Mouse (Mus musculus): ENCODE results near the gene Il15. TPM values are rescaled to one million over a fixed set of nuclear protein-coding genes. Genes with fewer than 3 reads are reported as not detected.

Il15 gene
- polyA plus RNA-seq, 1 experiment from 2014 or later = 3.6 TPM

GRCm38 (mm10) chr8:82401490-82401889 is 1.5 kb downstream of the Il15 start:
- no peak overlapping the region for H3K27ac ChIP-seq (replicated peaks; ENCODE audit: low read depth, low read length)

GRCm38 (mm10) chr8:82401059-82401458 is 2.0 kb downstream of the Il15 start:
- no peak overlapping the region for H3K9ac ChIP-seq (ENCODE audit: low read depth, low read length)
- H3K4me2 ChIP-seq (ENCODE audit: low read depth, low read length) = peak overlapping the region; percentile 76; the same call in 1 of the 2 replicates
- no peak overlapping the region for H3K4me3 ChIP-seq (ENCODE audit: low read depth, low read length)
- WGBS = 29% methylated on average over 2 of the region's 2 CpGs
- no peak overlapping the region for H3K27ac ChIP-seq (replicated peaks; ENCODE audit: low read depth, low read length)
- no peak for ATAC-seq (ENCODE audit: low read depth)
- peak; percentile 6 for DNase-seq (ENCODE audit: low spot score)
- H3K9me3 ChIP-seq (ENCODE audit: control insufficient read depth, low read length) = no peaks in the 10 kb centered on the region
- no peaks in the 10 kb centered on the region for H3K36me3 ChIP-seq (ENCODE audit: control insufficient read depth, insufficient read depth, low read length)
- H3K27me3 ChIP-seq (replicated peaks; ENCODE audit: control insufficient read depth, insufficient read depth, low read length) = no peaks in the 10 kb centered on the region
- H3K4me1 ChIP-seq (ENCODE audit: control insufficient read depth, insufficient read depth, low read length) = no peaks in the 10 kb centered on the region; the same call in 1 of the 2 replicates

More at GRCm38 (mm10) chr8:82401490-82401889, 1.5 kb downstream of the Il15 start:
- Histone ChIP-seq H3K4me1 (ENCODE audit: control insufficient read depth, insufficient read depth, low read length) (no peaks in the 10 kb centered on the region; the same call in 1 of the 2 replicates), H3K9me3 (ENCODE audit: control insufficient read depth, low read length) (no peaks in the 10 kb centered on the region), H3K9ac (ENCODE audit: low read depth, low read length) (peak overlapping the region; percentile 52; the same call in 1 of the 2 replicates), H3K27me3 (replicated peaks; ENCODE audit: control insufficient read depth, insufficient read depth, low read length) (no peaks in the 10 kb centered on the region), H3K4me2 (ENCODE audit: low read depth, low read length) (peak overlapping the region; percentile 76), H3K4me3 (ENCODE audit: low read depth, low read length) (peak overlapping the region; percentile 46), H3K36me3 (ENCODE audit: control insufficient read depth, insufficient read depth, low read length) (no peaks in the 10 kb centered on the region)
- DNase-seq (ENCODE audit: low spot score) (no peak), ATAC-seq (ENCODE audit: low read depth) (no peak)
- WGBS = 23% methylated on average over 6 of the region's 6 CpGs

GRCm38 (mm10) chr8:82400376-82400775 is 2.6 kb downstream of the Il15 start:
- no peak overlapping the region for H3K4me3 ChIP-seq (ENCODE audit: low read depth, low read length)
- DNase-seq (ENCODE audit: low spot score) (no peak), ATAC-seq (ENCODE audit: low read depth) (no peak)
- H3K9me3 ChIP-seq (ENCODE audit: control insufficient read depth, low read length) = no peaks in the 10 kb centered on the region
- H3K27ac ChIP-seq (replicated peaks; ENCODE audit: low read depth, low read length) = no peak overlapping the region
- H3K36me3 ChIP-seq (ENCODE audit: control insufficient read depth, insufficient read depth, low read length) = no peaks in the 10 kb centered on the region
- WGBS = 12% methylated on average over 2 of the region's 2 CpGs
- no peaks in the 10 kb centered on the region for H3K27me3 ChIP-seq (replicated peaks; ENCODE audit: control insufficient read depth, insufficient read depth, low read length)
- H3K4me2 ChIP-seq (ENCODE audit: low read depth, low read length) = no peak overlapping the region
- no peak overlapping the region for H3K9ac ChIP-seq (ENCODE audit: low read depth, low read length)
- H3K4me1 ChIP-seq (ENCODE audit: control insufficient read depth, insufficient read depth, low read length) = no peaks in the 10 kb centered on the region; the same call in 1 of the 2 replicates

- no peak overlapping the region for H3K27ac ChIP-seq (replicated peaks; ENCODE audit: low read depth, low read length)
- H3K9ac ChIP-seq (ENCODE audit: low read depth, low read length) = no peak overlapping the region
- ATAC-seq (ENCODE audit: low read depth) (no peak), DNase-seq (ENCODE audit: low spot score) (no peak)
- H3K4me2 ChIP-seq (ENCODE audit: low read depth, low read length) = no peak overlapping the region
- WGBS = 80% methylated on average over 2 of the region's 2 CpGs
- no peaks in the 10 kb centered on the region for H3K27me3 ChIP-seq (replicated peaks; ENCODE audit: control insufficient read depth, insufficient read depth, low read length)
- H3K4me1 ChIP-seq (ENCODE audit: control insufficient read depth, insufficient read depth, low read length) = no peaks in the 10 kb centered on the region; the same call in 1 of the 2 replicates
- no peak overlapping the region for H3K4me3 ChIP-seq (ENCODE audit: low read depth, low read length)
- H3K9me3 ChIP-seq (ENCODE audit: control insufficient read depth, low read length) = no peaks in the 10 kb centered on the region
- H3K36me3 ChIP-seq (ENCODE audit: control insufficient read depth, insufficient read depth, low read length) = no peaks in the 10 kb centered on the region
Observed at GRCm38 (mm10) chr8:82398546-82398945, 4.5 kb downstream of the Il15 start.

GRCm38 (mm10) chr8:82391258-82391657 is 11.8 kb downstream of the Il15 start:
- no peaks in the 10 kb centered on the region for H3K27me3 ChIP-seq (replicated peaks; ENCODE audit: control insufficient read depth, insufficient read depth, low read length)
- H3K9me3 ChIP-seq (ENCODE audit: control insufficient read depth, low read length) = no peaks in the 10 kb centered on the region
- DNase-seq (ENCODE audit: low spot score) (no peak), ATAC-seq (ENCODE audit: low read depth) (no peak)
- no peak overlapping the region for H3K27ac ChIP-seq (replicated peaks; ENCODE audit: low read depth, low read length)
- H3K4me1 ChIP-seq (ENCODE audit: control insufficient read depth, insufficient read depth, low read length) = no peaks in the 10 kb centered on the region
- no peaks in the 10 kb centered on the region for H3K36me3 ChIP-seq (ENCODE audit: control insufficient read depth, insufficient read depth, low read length)
- no peak overlapping the region for H3K4me2 ChIP-seq (ENCODE audit: low read depth, low read length)
- H3K4me3 ChIP-seq (ENCODE audit: low read depth, low read length) = no peak overlapping the region
- H3K9ac ChIP-seq (ENCODE audit: low read depth, low read length) = no peak overlapping the region

GRCm38 (mm10) chr8:82388356-82388902 is 14.6 kb downstream of the Il15 start:
- Histone ChIP-seq H3K27ac (replicated peaks; ENCODE audit: low read depth, low read length) (no peak overlapping the region), H3K4me2 (ENCODE audit: low read depth, low read length) (no peak overlapping the region), H3K4me3 (ENCODE audit: low read depth, low read length) (no peak overlapping the region), H3K36me3 (ENCODE audit: control insufficient read depth, insufficient read depth, low read length) (no peaks in the 10 kb centered on the region), H3K9ac (ENCODE audit: low read depth, low read length) (no peak overlapping the region), H3K4me1 (ENCODE audit: control insufficient read depth, insufficient read depth, low read length) (no peaks in the 10 kb centered on the region), H3K27me3 (replicated peaks; ENCODE audit: control insufficient read depth, insufficient read depth, low read length) (no peaks in the 10 kb centered on the region), H3K9me3 (ENCODE audit: control insufficient read depth, low read length) (no peaks in the 10 kb centered on the region)
- ATAC-seq (ENCODE audit: low read depth) (no peak), DNase-seq (ENCODE audit: low spot score) (no peak)
- 85% methylated on average over 1 of the region's 1 CpGs for WGBS

GRCm38 (mm10) chr8:82387614-82388013 is 15.4 kb downstream of the Il15 start:
- H3K9me3 ChIP-seq (ENCODE audit: control insufficient read depth, low read length) = no peaks in the 10 kb centered on the region
- no peak overlapping the region for H3K9ac ChIP-seq (ENCODE audit: low read depth, low read length)
- no peaks in the 10 kb centered on the region for H3K27me3 ChIP-seq (replicated peaks; ENCODE audit: control insufficient read depth, insufficient read depth, low read length)
- no peak for ATAC-seq (ENCODE audit: low read depth)
- WGBS = 65% methylated on average over 1 of the region's 1 CpGs
- no peak overlapping the region for H3K27ac ChIP-seq (replicated peaks; ENCODE audit: low read depth, low read length)
- DNase-seq (ENCODE audit: low spot score) = no peak
- no peaks in the 10 kb centered on the region for H3K4me1 ChIP-seq (ENCODE audit: control insufficient read depth, insufficient read depth, low read length)
- H3K4me2 ChIP-seq (ENCODE audit: low read depth, low read length) = no peak overlapping the region
- H3K36me3 ChIP-seq (ENCODE audit: control insufficient read depth, insufficient read depth, low read length) = no peaks in the 10 kb centered on the region
- no peak overlapping the region for H3K4me3 ChIP-seq (ENCODE audit: low read depth, low read length)

GRCm38 (mm10) chr8:82385867-82386266 is 17.2 kb downstream of the Il15 start:
- Histone ChIP-seq H3K27ac (replicated peaks; ENCODE audit: low read depth, low read length) (no peak overlapping the region), H3K9me3 (ENCODE audit: control insufficient read depth, low read length) (no peaks in the 10 kb centered on the region), H3K9ac (ENCODE audit: low read depth, low read length) (no peak overlapping the region), H3K4me2 (ENCODE audit: low read depth, low read length) (no peak overlapping the region), H3K36me3 (ENCODE audit: control insufficient read depth, insufficient read depth, low read length) (no peaks in the 10 kb centered on the region), H3K27me3 (replicated peaks; ENCODE audit: control insufficient read depth, insufficient read depth, low read length) (no peaks in the 10 kb centered on the region), H3K4me3 (ENCODE audit: low read depth, low read length) (no peak overlapping the region), H3K4me1 (ENCODE audit: control insufficient read depth, insufficient read depth, low read length) (no peaks in the 10 kb centered on the region)
- ATAC-seq (ENCODE audit: low read depth) (no peak), DNase-seq (ENCODE audit: low spot score) (no peak)

GRCm38 (mm10) chr8:82384458-82385234 is 18.4 kb downstream of the Il15 start:
- peak; percentile 41; the same call in 1 of the 2 replicates for ATAC-seq (ENCODE audit: low read depth)
- Histone ChIP-seq H3K4me1 (ENCODE audit: control insufficient read depth, insufficient read depth, low read length) (no peaks in the 10 kb centered on the region), H3K36me3 (ENCODE audit: control insufficient read depth, insufficient read depth, low read length) (no peaks in the 10 kb centered on the region), H3K4me3 (ENCODE audit: low read depth, low read length) (no peak overlapping the region), H3K9me3 (ENCODE audit: control insufficient read depth, low read length) (no peaks in the 10 kb centered on the region), H3K27ac (replicated peaks; ENCODE audit: low read depth, low read length) (no peak overlapping the region), H3K27me3 (replicated peaks; ENCODE audit: control insufficient read depth, insufficient read depth, low read length) (no peaks in the 10 kb centered on the region), H3K4me2 (ENCODE audit: low read depth, low read length) (no peak overlapping the region), H3K9ac (ENCODE audit: low read depth, low read length) (no peak overlapping the region)
- 52% methylated on average over 11 of the region's 11 CpGs for WGBS
- DNase-seq (ENCODE audit: low spot score) = peak; percentile 45

All from embryonic facial prominence, embryonic 14.5 days (tissue).